Mouse (Mus musculus): ENCODE results near the gene Neu3. TPM values are rescaled to one million over a fixed set of nuclear protein-coding genes. Genes with fewer than 3 reads are reported as not detected.

Gene Neu3
- total and polyA plus RNA-seq, 3 experiments = 3.1 to 3.5 TPM; not detected in 1

GRCm38 (mm10) chr7:99865219-99865618 lies 37.0 kb upstream of the Neu3 start (continued):
- TF ChIP-seq MAZ (IDR thresholded peaks at IDR 0.05; ENCODE audit: low read depth, low read length) (no peak), USF2 (IDR thresholded peaks at IDR 0.05; ENCODE audit: borderline replicate concordance in 1 of 2, insufficient read depth in 1 of 2, low read depth in 1 of 2, low read length in 2 of 2) (no peak), KAT2A (conservative IDR thresholded peaks at IDR 0.05; ENCODE audit: low read depth, low read length) (no peak), POLR2AphosphoS5 (IDR thresholded peaks at IDR 0.05; ENCODE audit: borderline replicate concordance, low read depth, low read length) (no peak), SIN3A (IDR thresholded peaks at IDR 0.05; ENCODE audit: low read length) (0 out of 2 replicates have a peak, but pooled peaks have one; percentile 36), TBP (IDR thresholded peaks at IDR 0.05; ENCODE audit: low read depth, low read length) (no peak), RCOR1 (IDR thresholded peaks at IDR 0.05; ENCODE audit: low read depth, low read length) (peak; percentile 17; the same call in 1 of the 2 replicates)

- no peak overlapping the region for H3K4me3 ChIP-seq (ENCODE audit: control insufficient read depth in 1 of 2, insufficient read depth in 1 of 2, low read depth in 2 of 2, low read length in 2 of 2)
- no peaks in the 10 kb centered on the region for H3K9me3 ChIP-seq (replicated peaks; ENCODE audit: insufficient read depth, low read length)
- no peaks in the 10 kb centered on the region for H3K27me3 ChIP-seq (ENCODE audit: control insufficient read depth in 1 of 2, insufficient read depth in 2 of 2, low read length in 2 of 2)
- H3K36me3 ChIP-seq (ENCODE audit: control insufficient read depth in 1 of 2, insufficient read depth in 2 of 2, low read length in 2 of 2) = peaks cover 0 to 21% of the 10 kb centered on the region in 2 experiments; a peak in 2 of 4 replicates
- no peak for DNase-seq (ENCODE audit: low read depth, low spot score)
- H3K4me1 ChIP-seq (ENCODE audit: control insufficient read depth in 1 of 2, insufficient read depth in 2 of 2, low read length in 2 of 2) = peaks cover 15 to 27% of the 10 kb centered on the region in 2 experiments
- H3K79me2 ChIP-seq (ENCODE audit: control insufficient read depth, insufficient read depth, low read length, poor library complexity) = no peaks in the 10 kb centered on the region
- no peak overlapping the region for H3K27ac ChIP-seq (ENCODE audit: control insufficient read depth, low read depth, low read length)
- no peak for TF ChIP-seq ETS1 (IDR thresholded peaks at IDR 0.05; ENCODE audit: low read depth, low read length)
- no peak for TF ChIP-seq ZKSCAN1 (IDR thresholded peaks at IDR 0.05; ENCODE audit: low read depth, low read length)
- no peak for TF ChIP-seq MYC (IDR thresholded peaks at IDR 0.05; ENCODE audit: low read depth, low read length)
- no peak for TF ChIP-seq GABPA (IDR thresholded peaks at IDR 0.05; ENCODE audit: low read depth, low read length)
- no peak for TF ChIP-seq TAL1 (IDR thresholded peaks at IDR 0.05; ENCODE audit: low read length)
- no peak for TF ChIP-seq SMC3 (IDR thresholded peaks at IDR 0.05; ENCODE audit: low read depth, low read length)
- TF ChIP-seq ELF1 (IDR thresholded peaks at IDR 0.05; ENCODE audit: low read depth, low read length) = no peak
- no peak for TF ChIP-seq MEF2A (IDR thresholded peaks at IDR 0.05; ENCODE audit: extremely low read depth, insufficient replicate concordance, low read depth, low read length, poor library complexity, severe bottlenecking)
- no peak for TF ChIP-seq KAT2A (conservative IDR thresholded peaks at IDR 0.05; ENCODE audit: low read depth, low read length)
- no peak for TF ChIP-seq USF1 (IDR thresholded peaks at IDR 0.05; ENCODE audit: low read depth, low read length)
- TF ChIP-seq POLR2A (IDR thresholded peaks at IDR 0.05; ENCODE audit: control insufficient read depth in 1 of 2, insufficient read depth in 1 of 2, low read depth in 1 of 2, low read length in 2 of 2, poor library complexity in 1 of 2) = no peak
- no peak for TF ChIP-seq HCFC1 (IDR thresholded peaks at IDR 0.05; ENCODE audit: low read depth, low read length)
- no peak for TF ChIP-seq CHD2 (IDR thresholded peaks at IDR 0.05; ENCODE audit: low read length)
- TF ChIP-seq POLR2AphosphoS2 (IDR thresholded peaks at IDR 0.05; ENCODE audit: low read length) = no peak
- TF ChIP-seq TBP (IDR thresholded peaks at IDR 0.05; ENCODE audit: low read depth, low read length) = no peak
- no peak for TF ChIP-seq USF2 (IDR thresholded peaks at IDR 0.05; ENCODE audit: borderline replicate concordance in 1 of 2, insufficient read depth in 1 of 2, low read depth in 1 of 2, low read length in 2 of 2)
- no peak for TF ChIP-seq POLR2AphosphoS5 (IDR thresholded peaks at IDR 0.05; ENCODE audit: borderline replicate concordance, low read depth, low read length)
- no peak for TF ChIP-seq UBTF (IDR thresholded peaks at IDR 0.05; ENCODE audit: borderline replicate concordance, insufficient read depth, low read depth, low read length)
- H3K9ac ChIP-seq (ENCODE audit: control insufficient read depth, low read depth, low read length, poor library complexity, severe bottlenecking) = no peak overlapping the region
Observed at GRCm38 (mm10) chr7:99864241-99865028, 36.2 kb upstream of the Neu3 start.
